ENCODE assay signal across 12 mouse cellular contexts in the genomic region with DNA sequence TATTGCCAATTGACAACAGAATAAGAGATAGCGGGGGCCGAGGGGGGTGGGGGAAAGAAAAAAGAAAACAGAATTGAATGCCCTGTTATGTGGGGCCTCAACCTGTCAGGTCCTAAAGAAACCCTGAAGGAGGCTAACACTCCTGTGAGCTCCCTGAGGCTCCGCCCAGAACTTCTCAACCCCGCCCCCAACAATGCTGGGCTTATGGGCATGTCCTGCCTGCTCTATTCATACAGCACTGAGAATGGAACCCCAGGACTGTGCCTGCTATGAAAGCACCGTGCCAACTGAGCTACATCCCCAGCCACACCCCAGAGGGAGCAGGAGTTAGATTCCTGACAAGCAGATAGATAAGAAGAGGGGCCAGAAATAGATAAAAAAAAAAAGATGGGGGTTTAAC. TPM values are rescaled to one million over a fixed set of nuclear protein-coding genes. Genes with fewer than 3 reads are reported as not detected.
DNase-seq lines count a peak whose midpoint lies in the region; ATAC-seq and TF ChIP-seq lines count a peak whose summit lies in the region.
"Had no signal": no experiment of that assay in that cellular context is flagged by ENCODE, and none has a peak within 500 bp of the region (broad histone marks: within the 10 kb centered on the region; RNA-seq: fewer than 3 reads in every experiment).

No protein-coding gene starts in this region.

- H3K4me3 ChIP-seq in intestine, embryonic 14.5 days (ENCODE audit: low read depth, low read length) = no peak overlapping the region
- no peak overlapping the region for H3K4me3 ChIP-seq in intestine, postnatal 0 days (ENCODE audit: low read depth, low read length)
- H3K4me3 ChIP-seq in kidney, postnatal 0 days (replicated peaks; ENCODE audit: low read depth, low read length) = no peak overlapping the region
- H3K4me3 ChIP-seq: erythroblast, embryonic 14.5 days; hindbrain, embryonic 15.5 days; limb, embryonic 13.5 days had no signal

- H3K36me3 ChIP-seq in intestine, embryonic 14.5 days (ENCODE audit: control insufficient read depth, insufficient read depth, low read length) = no peaks in the 10 kb centered on the region
- no peaks in the 10 kb centered on the region for H3K36me3 ChIP-seq in intestine, postnatal 0 days (ENCODE audit: control insufficient read depth, insufficient read depth)
- H3K36me3 ChIP-seq in kidney, postnatal 0 days (ENCODE audit: insufficient read depth, low read length) = no peaks in the 10 kb centered on the region
- H3K36me3 ChIP-seq: G1E; hindbrain, embryonic 15.5 days; limb, embryonic 13.5 days had no signal

- H3K27me3 ChIP-seq in intestine, embryonic 14.5 days (replicated peaks; ENCODE audit: control insufficient read depth, insufficient read depth, low read length) = no peaks in the 10 kb centered on the region
- no peaks in the 10 kb centered on the region for H3K27me3 ChIP-seq in intestine, postnatal 0 days (replicated peaks; ENCODE audit: control insufficient read depth, insufficient read depth, low read length)
- no peaks in the 10 kb centered on the region for H3K27me3 ChIP-seq in kidney, postnatal 0 days (ENCODE audit: insufficient read depth, low read length)
- H3K27me3 ChIP-seq: hindbrain, embryonic 15.5 days; limb, embryonic 13.5 days had no signal

- DNase-seq in intestine, embryonic 14.5 days (ENCODE audit: low spot score) = no peak
- peak; percentile 20 for DNase-seq in thymus, postnatal 14 days
- DNase-seq in thymus, postnatal 0 days (ENCODE audit: low spot score) = no peak
- no peak for DNase-seq in kidney, postnatal 0 days (ENCODE audit: low spot score)
- DNase-seq in yolk sac, embryonic 10.5 days (ENCODE audit: low spot score) = peak; percentile 47
- no peak for DNase-seq in cerebellum, adult 9-10 months
- DNase-seq: right cerebral cortex, adult 18-20 months had no signal

- H3K9ac ChIP-seq in intestine, embryonic 14.5 days (ENCODE audit: low read length) = no peak overlapping the region
- H3K9ac ChIP-seq in intestine, postnatal 0 days (ENCODE audit: low read depth, low read length) = no peak overlapping the region
- H3K9ac ChIP-seq in kidney, postnatal 0 days (ENCODE audit: low read depth, low read length) = no peak overlapping the region
- H3K9ac ChIP-seq: hindbrain, embryonic 15.5 days; limb, embryonic 13.5 days had no signal

- WGBS in intestine, embryonic 14.5 days = 70% methylated on average over 5 of the region's 5 CpGs
- whole genome bisulfite sequencing in intestine, postnatal 0 days = 66% methylated on average over 5 of the region's 5 CpGs
- WGBS in kidney, postnatal 0 days = 65% methylated on average over 5 of the region's 5 CpGs

- no peaks in the 10 kb centered on the region for H3K4me1 ChIP-seq in intestine, embryonic 14.5 days (replicated peaks; ENCODE audit: control insufficient read depth, insufficient read depth, low read length)
- no peaks in the 10 kb centered on the region for H3K4me1 ChIP-seq in intestine, postnatal 0 days (replicated peaks; ENCODE audit: control insufficient read depth, insufficient read depth, low read length)
- H3K4me1 ChIP-seq in kidney, postnatal 0 days (replicated peaks; ENCODE audit: insufficient read depth, low read length) = no peaks in the 10 kb centered on the region
- H3K4me1 ChIP-seq: hindbrain, embryonic 15.5 days; limb, embryonic 13.5 days had no signal

- H3K9me3 ChIP-seq in intestine, embryonic 14.5 days (ENCODE audit: control insufficient read depth, low read length) = no peaks in the 10 kb centered on the region
- H3K9me3 ChIP-seq in intestine, postnatal 0 days (ENCODE audit: control insufficient read depth) = no peaks in the 10 kb centered on the region
- no peaks in the 10 kb centered on the region for H3K9me3 ChIP-seq in kidney, postnatal 0 days (replicated peaks; ENCODE audit: low read length)
- H3K9me3 ChIP-seq: hindbrain, embryonic 15.5 days; limb, embryonic 13.5 days had no signal

- no peak for TF ChIP-seq CTCF in intestine, postnatal 0 days (IDR thresholded peaks at IDR 0.05; ENCODE audit: low read depth)
- no peak for TF ChIP-seq CTCF in kidney, postnatal 0 days (IDR thresholded peaks at IDR 0.05; ENCODE audit: low read depth)

- no peak overlapping the region for H3K27ac ChIP-seq in intestine, embryonic 14.5 days (ENCODE audit: low read depth)
- no peak overlapping the region for H3K27ac ChIP-seq in intestine, postnatal 0 days (ENCODE audit: low read depth, low read length)
- H3K27ac ChIP-seq in kidney, postnatal 0 days = no peak overlapping the region
- H3K27ac ChIP-seq: hindbrain, embryonic 15.5 days; limb, embryonic 13.5 days had no signal

- ATAC-seq in intestine, embryonic 14.5 days (replicated peaks; ENCODE audit: low FRiP score, low TSS enrichment, low read depth) = 0 out of 2 replicates have a peak, but pooled peaks have one; percentile 67
- ATAC-seq in intestine, postnatal 0 days = no peak
- no peak for ATAC-seq in kidney, postnatal 0 days (replicated peaks; ENCODE audit: low FRiP score, low read depth)

- no peak overlapping the region for H3K4me2 ChIP-seq in intestine, embryonic 14.5 days (ENCODE audit: low read length)
- H3K4me2 ChIP-seq in intestine, postnatal 0 days (replicated peaks; ENCODE audit: low read depth) = no peak overlapping the region
- H3K4me2 ChIP-seq in kidney, postnatal 0 days (ENCODE audit: low read length) = peak overlapping the region; percentile 6; the same call in 1 of the 2 replicates
- H3K4me2 ChIP-seq: hindbrain, embryonic 15.5 days; limb, embryonic 13.5 days had no signal

RNA-seq across cellular contexts. Expression of a gene that starts 2.5 kb away (rescaled TPM):
- polyA plus RNA-seq in intestine, embryonic 14.5 days (2014; fragmentation: Nextera tagmentation; extraction: Ambion mirVana) = 0.11 TPM in 1 of 2 replicates, not detected in the other
- not detected in 2 replicates for polyA plus RNA-seq in intestine, postnatal 0 days (2015; fragmentation: Nextera tagmentation; extraction: Ambion mirVana)
- polyA plus RNA-seq in thymus, postnatal 0 days (2015; fragmentation: Nextera tagmentation; extraction: Ambion mirVana) = 0.08 and 0.13 TPM in 2 replicates
- polyA plus RNA-seq in kidney, postnatal 0 days (2015; fragmentation: Nextera tagmentation; extraction: Ambion mirVana) = 4.2 and 4.7 TPM in 2 replicates
- polyA plus RNA-seq: erythroblast, embryonic 14.5 days; G1E; hindbrain, embryonic 15.5 days; limb, embryonic 13.5 days had no signal

Comparison
In these comparisons a context has a peak if more than half of its experiments do, and no peak if none do; other contexts are left out.
1. DNase-seq: peak in thymus, postnatal 14 days (single experiment) and yolk sac, embryonic 10.5 days (single experiment); none in intestine, embryonic 14.5 days (single experiment), thymus, postnatal 0 days (single experiment), kidney, postnatal 0 days (single experiment) and cerebellum, adult 9-10 months (single experiment).